Mouse (Mus musculus) left cerebral cortex, postnatal 14 days (tissue): Measurements from ENCODE around the gene Gtpbp8. TPM values are rescaled to one million over a fixed set of nuclear protein-coding genes. Genes with fewer than 3 reads are reported as not detected.

Experiments
- DNase-seq, 2 experiments: peaks; one replicate each; pipeline ENCODE4 v3.0.0; 2021 to 2022; ENCODE audit warnings: low spot score in 2 of 2, mixed read lengths in 1 of 2
- intact Hi-C: fragments of 180-260 bp; cut with DNase I; formaldehyde crosslinking; loops from one replicate; pipeline ENCODE4 v1.15.1; 2025
- total RNA-seq, 2 experiments: library from RNA; stranded (reverse); gene quantifications; 2 replicates each; pipeline ENCODE4 v1.2.3; 2021

Gene Gtpbp8
- total RNA-seq, 2 experiments from 2014 or later: 25.7 to 28.1 TPM

- DNase-seq: no peak
- intact Hi-C loops: no loop called here
Observed at GRCm38 (mm10) chr16:44695214-44695858, 50.8 kb downstream of the Gtpbp8 start.

GRCm38 (mm10) chr16:44693695-44694094 lies 52.5 kb downstream of the Gtpbp8 start:
- no peak for DNase-seq
- intact Hi-C loops: no loop called here

GRCm38 (mm10) chr16:44692541-44692940 lies 53.6 kb downstream of the Gtpbp8 start:
- no peak for DNase-seq
- intact Hi-C loops: no loop called here

GRCm38 (mm10) chr16:44691561-44692141 lies 54.5 kb downstream of the Gtpbp8 start:
- intact Hi-C loops: no loop called here
- peak; percentile 42 to 66 for DNase-seq

- no peak for DNase-seq
- intact Hi-C loops: no loop called here
Observed at GRCm38 (mm10) chr16:44691066-44691465, 55.1 kb downstream of the Gtpbp8 start.

GRCm38 (mm10) chr16:44690501-44690900 lies 55.7 kb downstream of the Gtpbp8 start:
- no peak for DNase-seq
- intact Hi-C loops: no loop called here

GRCm38 (mm10) chr16:44688507-44688906 lies 57.7 kb downstream of the Gtpbp8 start:
- no peak for DNase-seq
- intact Hi-C loops: no loop called here

GRCm38 (mm10) chr16:44687719-44688420 lies 58.3 kb downstream of the Gtpbp8 start:
- intact Hi-C loops: no loop called here
- no peak for DNase-seq

GRCm38 (mm10) chr16:44686991-44687718 lies 59.0 kb downstream of the Gtpbp8 start:
- DNase-seq: no peak
- intact Hi-C loops: no loop called here

Other genes with a start within 250 kb of the Gtpbp8 start
- gene Boc, start 187.5 kb downstream of the Gtpbp8 start, total RNA-seq: 10 to 100 TPM; 19.5 to 23.9 TPM
- 1 to 10 TPM; 4.0 to 4.5 TPM for gene Nepro, start 22.1 kb downstream of the Gtpbp8 start, total RNA-seq
- under 1 TPM; 0.59 to 0.90 TPM for gene Cd200r1, start 19.4 kb upstream of the Gtpbp8 start, total RNA-seq
- under 1 TPM in 1 of 2 experiments, not detected in 1; 0.40 TPM for gene Cd200r4, start 65.4 kb upstream of the Gtpbp8 start, total RNA-seq
- gene Cd200r2, start 120.7 kb upstream of the Gtpbp8 start, total RNA-seq: not detected
- not detected for gene Cd200r3, start 197.3 kb upstream of the Gtpbp8 start, total RNA-seq